Mouse (Mus musculus) embryonic fibroblast, embryonic 13.5 days (primary cell): ENCODE results near the gene Aldh5a1. TPM values are rescaled to one million over a fixed set of nuclear protein-coding genes. Genes with fewer than 3 reads are reported as not detected.
"Not testable (repeated sequence)": the region's sequence is repeated elsewhere in the genome, so short reads cannot be mapped to it uniquely, and the experiment has no call there.

Source experiments
- H3K27ac ChIP-seq: 2 replicates; pipeline ENCODE4 v1.5.1; 2012; ENCODE audit warnings: low read length, control low read depth, inconsistent platforms; ENCODE audit not compliant: insufficient read depth
- H3K4me1 ChIP-seq: 2 replicates; pipeline ENCODE4 v1.6.1; 2011; ENCODE audit warnings: low read length; ENCODE audit not compliant: control insufficient read depth, insufficient read depth
- H3K4me3 ChIP-seq: 2 replicates; pipeline ENCODE4 v1.5.1; 2011; ENCODE audit warnings: mild to moderate bottlenecking, control low read depth, low read length; ENCODE audit not compliant: insufficient read depth
- CTCF ChIP-seq: IDR thresholded peaks from 2 replicates; pipeline ENCODE4 v1.5.1; 2011; ENCODE audit warnings: mild to moderate bottlenecking, control low read depth, low read length, moderate library complexity, borderline replicate concordance; ENCODE audit not compliant: insufficient read depth
- POLR2A ChIP-seq: IDR thresholded peaks from 2 replicates; pipeline ENCODE4 v1.6.1; 2011; ENCODE audit warnings: low read depth, mild to moderate bottlenecking, control low read depth, low read length, moderate library complexity
- polyA plus RNA-seq: library from polyadenylated mRNA; stranded (reverse); fragments of >200 nt; gene quantifications from 2 replicates; pipeline ENCODE4 v1.2.4, GENCODE M21; 2011; ENCODE audit warnings: low read depth; ENCODE audit not compliant: missing spikeins, insufficient read length

Aldh5a1 gene
- polyA plus RNA-seq: 2.1 and 2.5 TPM in 2 replicates

DNA sequence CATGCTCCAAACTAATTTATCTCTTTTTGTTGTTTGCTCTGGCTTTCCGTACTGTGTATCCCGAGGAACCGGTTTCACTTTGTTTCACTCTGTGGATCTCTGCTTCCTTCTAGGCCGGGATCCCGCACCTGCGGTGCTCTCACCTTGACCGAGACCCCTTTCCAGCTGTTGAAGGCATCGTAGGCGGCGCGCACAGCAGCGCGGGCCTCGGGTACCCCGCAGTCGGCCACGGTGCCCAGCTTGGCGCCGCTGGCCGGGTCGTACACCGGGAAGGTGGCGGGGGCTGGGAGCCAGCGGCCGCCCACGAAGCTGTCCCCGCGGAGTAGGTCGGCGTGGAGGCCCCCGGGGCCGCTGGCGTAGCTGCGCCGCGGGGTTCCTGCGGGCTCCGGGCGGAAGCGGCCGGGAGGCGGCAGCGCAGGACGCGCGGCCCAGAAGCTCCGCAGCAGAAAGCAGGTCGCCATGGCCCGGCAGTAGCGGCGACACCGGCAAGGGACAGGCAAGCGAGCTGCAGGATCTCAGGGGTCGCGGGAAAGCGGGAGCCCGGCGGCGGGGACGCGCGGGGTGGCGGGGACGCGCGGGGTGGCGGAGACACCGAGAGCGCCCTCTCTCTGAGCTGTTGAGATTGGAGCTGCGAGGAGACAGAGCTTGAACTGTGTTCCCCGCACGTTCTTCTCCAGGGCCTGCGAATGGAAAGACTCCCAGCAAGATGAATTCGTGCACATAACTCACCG lies at the start of gene Aldh5a1:
TSS of gene Aldh5a1 (minus strand) at position 554 of the 731 bp plus-strand sequence.
- TF ChIP-seq CTCF: peak; percentile 34; the same call in 1 of the 2 replicates
- peak; percentile 23; the same call in 1 of the 2 replicates for TF ChIP-seq POLR2A
- 0 out of 2 replicates have a peak, but pooled peaks cover 2% of the 10 kb centered on the region for H3K4me1 ChIP-seq
- peak within 1 kb of the TSS; percentile 59 for H3K4me3 ChIP-seq
- no peak within 1 kb of the TSS for H3K27ac ChIP-seq

DNA sequence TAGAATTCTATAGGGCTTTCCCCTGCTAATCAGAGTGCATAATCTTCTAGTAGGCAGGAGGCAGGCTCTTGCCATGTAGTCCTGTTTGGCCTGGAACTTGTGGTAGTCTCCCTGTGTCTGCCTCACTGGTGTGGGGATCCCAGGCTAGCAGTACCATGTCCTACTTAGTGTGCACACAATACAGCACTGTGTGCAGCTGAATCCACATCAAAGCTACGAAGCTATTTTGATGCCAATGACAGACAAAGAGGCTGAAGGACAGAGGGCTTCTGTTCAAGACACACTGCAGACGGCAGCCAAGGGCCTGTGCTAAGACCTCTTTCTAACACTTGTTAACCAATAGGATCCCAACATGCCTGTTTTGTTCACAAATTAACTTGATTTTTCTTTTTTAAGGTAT lies 48.0 kb upstream of the Aldh5a1 start:
- no peak for TF ChIP-seq POLR2A
- no peak for TF ChIP-seq CTCF
- Histone ChIP-seq H3K4me1 (no peaks in the 10 kb centered on the region), H3K27ac (no peak overlapping the region), H3K4me3 (no peak overlapping the region)

GRCm38 (mm10) chr13:24981031-24981430 lies 43.6 kb upstream of the Aldh5a1 start:
- peaks cover 4% of the 10 kb centered on the region; the same call in 1 of the 2 replicates for H3K4me1 ChIP-seq
- H3K27ac ChIP-seq: no peak overlapping the region
- no peak overlapping the region for H3K4me3 ChIP-seq
- no peak for TF ChIP-seq CTCF

DNA sequence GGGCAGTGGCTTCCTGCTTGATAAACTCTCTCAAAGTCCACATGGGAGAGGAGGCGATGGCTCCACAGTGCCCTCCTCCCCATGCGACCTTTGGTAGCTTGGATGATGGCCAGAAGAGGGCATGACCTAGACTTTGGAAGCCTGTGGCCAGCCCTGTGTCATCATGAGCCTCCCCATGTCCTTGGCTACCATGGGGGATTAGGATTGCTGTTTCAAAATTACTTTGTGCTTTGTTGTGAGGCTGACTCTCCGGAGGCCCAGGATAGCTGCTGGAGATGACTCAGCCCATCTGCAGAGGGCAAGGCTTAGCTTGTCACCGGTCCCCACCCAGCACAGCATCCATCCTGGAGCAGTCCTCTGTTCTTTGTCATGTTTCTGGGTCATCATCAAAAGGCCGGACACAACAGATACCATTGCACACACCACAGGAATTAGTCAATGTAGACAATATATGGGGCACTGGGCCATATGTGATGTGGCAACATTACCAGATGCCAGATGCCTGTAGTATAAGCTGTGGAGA lies 40.4 kb upstream of the Aldh5a1 start:
- H3K4me1 ChIP-seq: peaks cover 4% of the 10 kb centered on the region; the same call in 1 of the 2 replicates
- H3K27ac ChIP-seq: no peak overlapping the region
- TF ChIP-seq CTCF (no peak), POLR2A (no peak)
- H3K4me3 ChIP-seq: no peak overlapping the region

- Histone ChIP-seq H3K4me3 (no peak overlapping the region), H3K27ac (no peak overlapping the region), H3K4me1 (peaks cover 4% of the 10 kb centered on the region; the same call in 1 of the 2 replicates)
- TF ChIP-seq CTCF (no peak), POLR2A (no peak)
Observed at GRCm38 (mm10) chr13:24976384-24976783, 38.9 kb upstream of the Aldh5a1 start.

GRCm38 (mm10) chr13:24971776-24972175 lies 34.3 kb upstream of the Aldh5a1 start:
- H3K4me3 ChIP-seq, H3K27ac ChIP-seq, H3K4me1 ChIP-seq: not testable (repeated sequence)

- TF ChIP-seq CTCF: no peak
- no peak for TF ChIP-seq POLR2A
- H3K4me3 ChIP-seq: peak overlapping the region; percentile 24
- H3K4me1 ChIP-seq: no peaks in the 10 kb centered on the region
- H3K27ac ChIP-seq: no peak overlapping the region
Observed at GRCm38 (mm10) chr13:24965846-24966201, 28.4 kb upstream of the Aldh5a1 start.

- Histone ChIP-seq H3K4me3 (peak overlapping the region; percentile 24), H3K4me1 (no peaks in the 10 kb centered on the region), H3K27ac (no peak overlapping the region)
- TF ChIP-seq CTCF: no peak
- TF ChIP-seq POLR2A: no peak
Observed at GRCm38 (mm10) chr13:24965130-24965845, 27.8 kb upstream of the Aldh5a1 start.

DNA sequence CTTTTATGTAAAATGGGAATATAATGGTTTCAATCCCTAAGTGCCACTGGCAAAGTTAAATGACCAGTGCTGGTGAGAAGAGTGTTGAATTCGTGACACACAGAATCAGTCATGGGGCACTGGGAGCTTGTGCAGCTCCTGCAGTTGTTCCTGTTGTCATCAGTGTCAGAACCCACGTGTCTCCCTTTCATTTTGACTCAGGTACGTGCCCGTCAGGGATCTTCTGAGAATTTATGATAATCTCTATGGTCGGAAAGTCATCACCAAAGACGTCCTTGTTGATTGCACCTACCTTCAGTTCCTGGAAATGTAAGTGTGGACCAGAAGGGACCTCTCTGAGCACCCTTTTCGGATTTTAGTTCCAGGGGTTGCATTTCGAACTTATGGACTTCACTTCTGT lies 24.7 kb upstream of the Aldh5a1 start:
- Histone ChIP-seq H3K27ac (no peak overlapping the region), H3K4me1 (no peaks in the 10 kb centered on the region), H3K4me3 (no peak overlapping the region)
- TF ChIP-seq POLR2A: no peak
- TF ChIP-seq CTCF: no peak

DNA sequence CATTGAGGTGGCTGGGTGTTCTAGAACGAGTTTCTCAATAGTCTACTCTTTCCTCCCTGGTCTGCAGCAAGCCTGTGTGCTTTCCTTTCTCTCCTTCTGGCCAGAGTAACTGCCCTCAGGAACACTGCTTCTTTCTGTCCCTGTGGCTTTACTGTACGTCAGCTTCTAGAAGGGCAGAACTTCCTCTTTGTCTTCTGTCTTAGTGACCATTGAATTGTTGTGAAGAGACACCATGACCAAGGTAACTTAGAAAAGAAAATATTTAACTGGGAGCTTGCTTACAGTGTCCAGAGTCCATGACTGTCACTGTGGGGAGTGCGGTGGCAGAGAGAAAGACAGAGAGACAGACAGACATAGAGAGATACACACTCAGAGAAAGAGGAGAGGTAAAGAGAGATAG lies 22.6 kb upstream of the Aldh5a1 start:
- Histone ChIP-seq H3K4me3 (no peak overlapping the region), H3K27ac (no peak overlapping the region), H3K4me1 (no peaks in the 10 kb centered on the region)
- TF ChIP-seq CTCF (no peak), POLR2A (no peak)
